22 mouse cellular contexts compared by ENCODE assay signal in the genomic region with DNA sequence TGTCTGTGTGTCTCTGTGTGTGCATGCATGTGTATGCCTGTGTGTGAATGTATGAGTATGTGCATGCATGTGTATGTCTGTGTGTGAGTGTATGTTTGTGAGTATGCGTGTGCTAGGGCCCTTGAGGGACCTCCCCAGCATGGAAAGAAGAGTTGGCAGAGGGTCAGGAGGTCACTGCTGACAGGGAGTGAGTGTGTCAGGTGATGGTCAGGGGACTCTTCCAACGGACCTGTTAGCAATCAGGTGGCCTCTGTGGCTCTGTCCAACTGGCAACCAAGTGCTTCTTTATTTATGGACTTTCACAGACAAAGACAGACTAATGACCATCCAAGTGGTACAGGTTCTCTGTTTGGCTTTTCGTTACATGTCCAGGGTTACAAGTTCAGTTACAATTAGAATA.
A peak's percentile ranks its signal among the peaks of the same experiment; 100 is the strongest.
DNase-seq lines count a peak whose midpoint lies in the region; ATAC-seq and TF ChIP-seq lines count a peak whose summit lies in the region.
"Had no signal": no experiment of that assay in that cellular context is flagged by ENCODE, and none has a peak within 500 bp of the region (broad histone marks: within the 10 kb centered on the region; RNA-seq: fewer than 3 reads in every experiment).

No protein-coding gene starts in this region.

- peaks cover 7% of the 10 kb centered on the region; the same call in 1 of the 2 replicates for H3K4me1 ChIP-seq in heart, embryonic 11.5 days (ENCODE audit: control insufficient read depth, insufficient read depth, low read length)
- H3K4me1 ChIP-seq in G1E (ENCODE audit: insufficient read depth, low read depth, low read length), result no peaks in the 10 kb centered on the region
- H3K4me1 ChIP-seq in heart, embryonic 15.5 days (replicated peaks), result peaks cover 30% of the 10 kb centered on the region
- H3K4me1 ChIP-seq in kidney, embryonic 16.5 days (ENCODE audit: insufficient read depth, low read length), result no peaks in the 10 kb centered on the region

- 48% methylated on average over 3 of the region's 3 CpGs for WGBS in heart, embryonic 11.5 days (ENCODE audit: insufficient replicate concordance)
- WGBS in heart, embryonic 15.5 days, result 37% methylated on average over 3 of the region's 3 CpGs
- WGBS in kidney, embryonic 16.5 days, result 50% methylated on average over 3 of the region's 3 CpGs

- H3K4me2 ChIP-seq in heart, embryonic 11.5 days, result no peak overlapping the region
- no peak overlapping the region; the same call in 1 of the 2 replicates for H3K4me2 ChIP-seq in heart, embryonic 15.5 days
- no peak overlapping the region for H3K4me2 ChIP-seq in kidney, embryonic 16.5 days (replicated peaks; ENCODE audit: low read depth, low read length)
- H3K4me2 ChIP-seq: embryonic facial prominence, embryonic 13.5 days; forebrain, embryonic 12.5 days; hindbrain, embryonic 14.5 days; intestine, embryonic 15.5 days had no signal

- TF ChIP-seq CTCF in G1E (IDR thresholded peaks at IDR 0.05; ENCODE audit: low read depth, low read length), result no peak

- intact Hi-C loops in heart, postnatal 14 days (cut with DNase I), result no loop called here

- no peak overlapping the region for H3K4me3 ChIP-seq in heart, embryonic 11.5 days (ENCODE audit: low read depth, low read length)
- peak overlapping the region; percentile 34; the same call in 1 of the 2 replicates for H3K4me3 ChIP-seq in G1E (ENCODE audit: low read depth, low read length)
- H3K4me3 ChIP-seq in heart, embryonic 15.5 days, result no peak overlapping the region
- H3K4me3 ChIP-seq in kidney, embryonic 16.5 days (ENCODE audit: low read length), result no peak overlapping the region
- H3K4me3 ChIP-seq: embryonic facial prominence, embryonic 13.5 days; forebrain, embryonic 12.5 days; hindbrain, embryonic 10.5 days; intestine, embryonic 15.5 days had no signal

- no peak for ATAC-seq in heart, embryonic 11.5 days (replicated peaks; ENCODE audit: insufficient number of reproducible peaks, low FRiP score, low TSS enrichment)
- no peak for ATAC-seq in G1E (ENCODE audit: extremely low read depth, insufficient number of reproducible peaks, low FRiP score, poor library complexity, severe bottlenecking)
- no peak for ATAC-seq in heart, embryonic 15.5 days (replicated peaks; ENCODE audit: insufficient number of reproducible peaks, insufficient read depth, low FRiP score, low read depth)
- no peak for ATAC-seq in kidney, embryonic 16.5 days (ENCODE audit: low FRiP score, low TSS enrichment)
- ATAC-seq: forebrain, postnatal 0 days; intestine, embryonic 15.5 days; Patski had no signal

- no peaks in the 10 kb centered on the region for H3K36me3 ChIP-seq in heart, embryonic 11.5 days (ENCODE audit: control insufficient read depth, insufficient read depth, low read length)
- no peaks in the 10 kb centered on the region for H3K36me3 ChIP-seq in G1E (replicated peaks)
- no peaks in the 10 kb centered on the region for H3K36me3 ChIP-seq in heart, embryonic 15.5 days
- H3K36me3 ChIP-seq in kidney, embryonic 16.5 days (ENCODE audit: insufficient read depth, low read length), result no peaks in the 10 kb centered on the region
- H3K36me3 ChIP-seq: embryonic facial prominence, embryonic 13.5 days; forebrain, embryonic 12.5 days; hindbrain, embryonic 10.5 days; intestine, embryonic 15.5 days had no signal

- 0 out of 2 replicates have a peak, but pooled peaks cover 3% of the 10 kb centered on the region for H3K27me3 ChIP-seq in heart, embryonic 11.5 days (ENCODE audit: control insufficient read depth, insufficient read depth, low read length)
- H3K27me3 ChIP-seq in G1E (ENCODE audit: insufficient read depth, low read length), result no peaks in the 10 kb centered on the region
- no peaks in the 10 kb centered on the region for H3K27me3 ChIP-seq in heart, embryonic 15.5 days
- no peaks in the 10 kb centered on the region for H3K27me3 ChIP-seq in kidney, embryonic 16.5 days (ENCODE audit: insufficient read depth, low read length)
- H3K27me3 ChIP-seq: forebrain, embryonic 12.5 days; intestine, embryonic 15.5 days had no signal

- H3K9me3 ChIP-seq in heart, embryonic 11.5 days (replicated peaks; ENCODE audit: control insufficient read depth, low read length), result no peaks in the 10 kb centered on the region
- H3K9me3 ChIP-seq in G1E (replicated peaks), result no peaks in the 10 kb centered on the region
- H3K9me3 ChIP-seq in heart, embryonic 15.5 days (replicated peaks), result no peaks in the 10 kb centered on the region
- H3K9me3 ChIP-seq in kidney, embryonic 16.5 days (ENCODE audit: low read length), result no peaks in the 10 kb centered on the region
- H3K9me3 ChIP-seq: embryonic facial prominence, embryonic 13.5 days; forebrain, embryonic 12.5 days; hindbrain, embryonic 10.5 days; intestine, embryonic 15.5 days had no signal

- no peak overlapping the region for H3K9ac ChIP-seq in heart, embryonic 11.5 days (ENCODE audit: low read depth, low read length)
- H3K9ac ChIP-seq in heart, embryonic 15.5 days, result no peak overlapping the region
- H3K9ac ChIP-seq in kidney, embryonic 16.5 days (replicated peaks; ENCODE audit: low read length), result no peak overlapping the region
- H3K9ac ChIP-seq: embryonic facial prominence, embryonic 13.5 days; forebrain, embryonic 12.5 days; forebrain, postnatal 0 days; hindbrain, embryonic 14.5 days; intestine, embryonic 15.5 days had no signal

- H3K27ac ChIP-seq in heart, embryonic 11.5 days (ENCODE audit: low read depth, low read length), result no peak overlapping the region
- H3K27ac ChIP-seq in heart, embryonic 15.5 days, result peak overlapping the region; percentile 38; the same call in 1 of the 2 replicates
- no peak overlapping the region for H3K27ac ChIP-seq in kidney, embryonic 16.5 days (ENCODE audit: low read length)
- H3K27ac ChIP-seq: embryonic facial prominence, embryonic 13.5 days; forebrain, embryonic 12.5 days; hindbrain, embryonic 10.5 days; hindbrain, embryonic 14.5 days; intestine, embryonic 15.5 days had no signal

- DNase-seq in heart, adult 18-20 months, result peak; percentile 67 to 76
- no peak for DNase-seq in G1E (ENCODE audit: low spot score)
- peak; percentile 46 to 55 for DNase-seq in heart, postnatal 14 days
- DNase-seq in right cerebral cortex, postnatal 36 days (ENCODE audit: low spot score in 2 of 2), result no peak
- no peak for DNase-seq in thymus, postnatal 4 days
- DNase-seq: adrenal gland, adult 2 months; adrenal gland, postnatal 25 days; cerebellum, adult 18-20 months; cerebellum, adult 9-11 months; cerebellum, postnatal 36 days; forebrain, postnatal 0 days; gastrocnemius, postnatal 14 days; kidney, adult 18-20 months had no signal

Comparison
In these comparisons a context has a peak if more than half of its experiments do, and no peak if none do; other contexts are left out.
1. DNase-seq: peak in heart, adult 18-20 months (2 of 2) and heart, postnatal 14 days (2 of 2); none in G1E (single experiment), right cerebral cortex, postnatal 36 days (0 of 2) and thymus, postnatal 4 days (single experiment).